Mouse (Mus musculus): ENCODE measurements around the gene Cldn17.

DNA sequence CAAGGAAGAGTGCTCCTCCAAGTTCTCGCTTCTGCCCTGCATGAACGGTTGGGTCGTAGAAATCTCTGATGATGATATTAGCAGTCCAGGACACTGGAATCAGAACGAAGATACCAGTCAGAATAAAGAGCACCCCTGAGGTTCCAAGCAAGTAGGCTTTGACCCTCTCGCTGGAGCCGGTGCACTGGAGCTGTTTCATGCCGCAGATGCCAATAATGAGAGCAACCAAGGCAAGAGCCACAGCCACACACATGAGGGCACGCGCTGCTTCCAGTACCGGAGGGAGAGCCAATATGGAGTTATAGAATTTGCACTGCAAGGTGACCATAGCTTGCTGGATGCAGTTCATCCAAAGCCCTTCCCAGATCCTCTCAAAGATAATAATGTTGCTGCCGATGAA lies 440 bp downstream of the Cldn17 start:
- TF ChIP-seq POLR2AphosphoS2 (IDR thresholded peaks at IDR 0.05; ENCODE audit: insufficient read length, low read depth), result no peak
- no peak for TF ChIP-seq MAX (IDR thresholded peaks at IDR 0.05; ENCODE audit: low read depth)
- TF ChIP-seq POLR2A (IDR thresholded peaks at IDR 0.05; ENCODE audit: insufficient read length, low read depth), result no peak
- no peak for TF ChIP-seq USF1 (IDR thresholded peaks at IDR 0.05; ENCODE audit: low read depth)
